Mouse (Mus musculus) midbrain, postnatal 0 days (tissue): ENCODE measurements at regions not wholly inside any gene's neighbourhood (a gene's known extent, or its start where the extent isn't known, plus 50 kb on each side); places are given as distances from the start of the nearest gene placed in this dataset.

Experiments
- ATAC-seq: fragments of 200-750 bp; cut with Nextera tagmentation; 2 replicates; pipeline ENCODE4 v1.8.0; 2017; ENCODE audit warnings: moderate number of reproducible peaks, mild to moderate bottlenecking, moderate TSS enrichment, moderate library complexity; ENCODE audit not compliant: low FRiP score
- DNase-seq: peaks from one replicate; pipeline ENCODE4 v3.0.0-alpha.2; 2015; ENCODE audit warnings: low spot score
- H3K27ac ChIP-seq: fragments of 300-500 bp; sonication (generic); 2 replicates; pipeline ENCODE4 v1.5.1; 2014; ENCODE audit warnings: low read depth, mild to moderate bottlenecking, low read length, mixed read lengths
- H3K27me3 ChIP-seq: fragments of 300-500 bp; sonication (generic); 2 replicates; pipeline ENCODE4 v1.6.1; 2014; ENCODE audit warnings: low read length, control low read depth, mixed read lengths; ENCODE audit not compliant: insufficient read depth
- H3K36me3 ChIP-seq: fragments of 300-500 bp; sonication (generic); 2 replicates; pipeline ENCODE4 v1.6.1; 2014; ENCODE audit warnings: low read length, control low read depth, mixed read lengths; ENCODE audit not compliant: insufficient read depth
- H3K4me1 ChIP-seq: fragments of 300-500 bp; sonication (generic); 2 replicates; pipeline ENCODE4 v1.6.1; 2014; ENCODE audit warnings: mild to moderate bottlenecking, control low read depth, antibody characterized with exemption, low read length, mixed read lengths; ENCODE audit not compliant: insufficient read depth
- H3K4me2 ChIP-seq: fragments of 300-500 bp; sonication (generic); 2 replicates; pipeline ENCODE4 v1.6.1; 2014; ENCODE audit warnings: low read depth, mild to moderate bottlenecking, low read length, mixed read lengths; ENCODE audit not compliant: poor library complexity, severe bottlenecking
- H3K4me3 ChIP-seq: fragments of 300-500 bp; sonication (generic); 2 replicates; pipeline ENCODE4 v1.5.1; 2014; ENCODE audit warnings: low read depth, mild to moderate bottlenecking, low read length, moderate library complexity
- H3K9ac ChIP-seq: fragments of 300-500 bp; sonication (generic); replicated peaks from 2 replicates; pipeline ENCODE4 v1.6.1; 2014; ENCODE audit warnings: mild to moderate bottlenecking, low read length, moderate library complexity, mixed read lengths; ENCODE audit not compliant: poor library complexity, severe bottlenecking
- H3K9me3 ChIP-seq: fragments of 300-500 bp; sonication (generic); 2 replicates; pipeline ENCODE4 v1.6.1; 2016; ENCODE audit warnings: low read length, control low read depth
- CTCF ChIP-seq: IDR thresholded peaks from 2 replicates; pipeline ENCODE4 v1.5.1; 2016; ENCODE audit warnings: antibody characterized with exemption, mild to moderate bottlenecking
- WGBS: fragments of 180-500 bp; shearing (Covaris S2); extraction: QIAGEN DNeasy Blood & Tissue Kit; methylation state at CpG from one replicate; pipeline ENCODE4 v1.1.7; 2014; 5-methylcytosine and 5-hydroxymethylcytosine counted together

GRCm38 (mm10) chr5:102123285-102123684 lies 53.6 kb upstream of the Wdfy3 start:
- DNase-seq (peak; percentile 40), ATAC-seq (no peak)
- WGBS, result 28% methylated on average over 6 of the region's 6 CpGs

GRCm38 (mm10) chr5:102126737-102127136 lies 57.0 kb upstream of the Wdfy3 start:
- Histone ChIP-seq H3K4me1 (no peaks in the 10 kb centered on the region), H3K27ac (no peak overlapping the region), H3K4me3 (no peak overlapping the region), H3K9me3 (no peaks in the 10 kb centered on the region), H3K36me3 (no peaks in the 10 kb centered on the region), H3K4me2 (no peak overlapping the region), H3K27me3 (no peaks in the 10 kb centered on the region), H3K9ac (no peak overlapping the region)
- DNase-seq (no peak), ATAC-seq (no peak)
- peak; percentile 73 for TF ChIP-seq CTCF
- 16% methylated on average over 3 of the region's 3 CpGs for WGBS

More at GRCm38 (mm10) chr5:102123285-102123684, 53.6 kb upstream of the Wdfy3 start:
- Histone ChIP-seq H3K9me3 (no peaks in the 10 kb centered on the region), H3K27ac (0 out of 2 replicates have a peak overlapping the region, but pooled peaks have one; percentile 38), H3K27me3 (no peaks in the 10 kb centered on the region), H3K4me1 (no peaks in the 10 kb centered on the region), H3K4me2 (no peak overlapping the region), H3K4me3 (no peak overlapping the region), H3K9ac (no peak overlapping the region), H3K36me3 (no peaks in the 10 kb centered on the region)
- TF ChIP-seq CTCF, result no peak

- Histone ChIP-seq H3K36me3 (no peaks in the 10 kb centered on the region), H3K4me2 (no peak overlapping the region), H3K27ac (no peak overlapping the region), H3K9ac (no peak overlapping the region), H3K4me3 (no peak overlapping the region), H3K27me3 (no peaks in the 10 kb centered on the region), H3K4me1 (no peaks in the 10 kb centered on the region), H3K9me3 (no peaks in the 10 kb centered on the region)
- DNase-seq, result no peak
- TF ChIP-seq CTCF, result no peak
- ATAC-seq, result no peak
- WGBS, result 79% methylated on average over 4 of the region's 4 CpGs
Observed at GRCm38 (mm10) chr5:102147991-102148390, 78.3 kb upstream of the Wdfy3 start.

- no peak overlapping the region for H3K9ac ChIP-seq
- DNase-seq, result peak; percentile 91
- H3K4me1 ChIP-seq, result no peaks in the 10 kb centered on the region
- peak overlapping the region; percentile 13; the same call in 1 of the 2 replicates for H3K27ac ChIP-seq
- 32% methylated on average over 14 of the region's 14 CpGs for WGBS
- no peak overlapping the region for H3K4me2 ChIP-seq
- H3K27me3 ChIP-seq, result no peaks in the 10 kb centered on the region
- no peaks in the 10 kb centered on the region for H3K36me3 ChIP-seq
- no peak overlapping the region for H3K4me3 ChIP-seq
- peak; percentile 99 for TF ChIP-seq CTCF
- ATAC-seq, result peak; percentile 88
- no peaks in the 10 kb centered on the region for H3K9me3 ChIP-seq
Observed at GRCm38 (mm10) chr5:102149481-102150129, 79.9 kb upstream of the Wdfy3 start.

GRCm38 (mm10) chr5:102159621-102160020 lies 89.9 kb upstream of the Wdfy3 start:
- Histone ChIP-seq H3K4me2 (no peak overlapping the region), H3K27ac (no peak overlapping the region), H3K9ac (no peak overlapping the region), H3K36me3 (no peaks in the 10 kb centered on the region), H3K4me1 (no peaks in the 10 kb centered on the region), H3K27me3 (no peaks in the 10 kb centered on the region), H3K4me3 (no peak overlapping the region), H3K9me3 (no peaks in the 10 kb centered on the region)
- WGBS, result 38% methylated on average over 2 of the region's 2 CpGs
- ATAC-seq (no peak), DNase-seq (no peak)
- TF ChIP-seq CTCF, result no peak

- Histone ChIP-seq H3K9ac (no peak overlapping the region), H3K27ac (no peak overlapping the region), H3K27me3 (no peaks in the 10 kb centered on the region), H3K36me3 (no peaks in the 10 kb centered on the region), H3K4me3 (no peak overlapping the region), H3K9me3 (no peaks in the 10 kb centered on the region), H3K4me2 (no peak overlapping the region), H3K4me1 (no peaks in the 10 kb centered on the region)
- no peak for DNase-seq
- no peak for ATAC-seq
- no peak for TF ChIP-seq CTCF
- WGBS, result 40% methylated on average over 4 of the region's 4 CpGs
Observed at GRCm38 (mm10) chr5:102167981-102168380, 98.3 kb upstream of the Wdfy3 start.
